Mouse (Mus musculus): ENCODE measurements around the gene Slc29a1.

GRCm38 (mm10) chr17:45592606-45593431, 6.6 kb downstream of the Slc29a1 start:
- TF ChIP-seq POLR2AphosphoS2 (IDR thresholded peaks at IDR 0.05; ENCODE audit: low read depth, low read length): no peak
- TF ChIP-seq KAT2A (IDR thresholded peaks at IDR 0.05; ENCODE audit: insufficient replicate concordance, low read length): no peak

All from CH12.LX (cell line).